Mouse (Mus musculus) liver, embryonic 14.5 days (tissue): ENCODE results near the gene Chchd4.

Source experiments
- CTCF ChIP-seq: IDR thresholded peaks from 2 replicates; pipeline ENCODE4 v1.5.1; 2016; ENCODE audit warnings: antibody characterized with exemption, low read depth, control low read depth
- EP300 ChIP-seq: IDR thresholded peaks from 2 replicates; pipeline ENCODE4 v1.6.1; 2016; ENCODE audit warnings: antibody characterized with exemption, low read depth

DNA sequence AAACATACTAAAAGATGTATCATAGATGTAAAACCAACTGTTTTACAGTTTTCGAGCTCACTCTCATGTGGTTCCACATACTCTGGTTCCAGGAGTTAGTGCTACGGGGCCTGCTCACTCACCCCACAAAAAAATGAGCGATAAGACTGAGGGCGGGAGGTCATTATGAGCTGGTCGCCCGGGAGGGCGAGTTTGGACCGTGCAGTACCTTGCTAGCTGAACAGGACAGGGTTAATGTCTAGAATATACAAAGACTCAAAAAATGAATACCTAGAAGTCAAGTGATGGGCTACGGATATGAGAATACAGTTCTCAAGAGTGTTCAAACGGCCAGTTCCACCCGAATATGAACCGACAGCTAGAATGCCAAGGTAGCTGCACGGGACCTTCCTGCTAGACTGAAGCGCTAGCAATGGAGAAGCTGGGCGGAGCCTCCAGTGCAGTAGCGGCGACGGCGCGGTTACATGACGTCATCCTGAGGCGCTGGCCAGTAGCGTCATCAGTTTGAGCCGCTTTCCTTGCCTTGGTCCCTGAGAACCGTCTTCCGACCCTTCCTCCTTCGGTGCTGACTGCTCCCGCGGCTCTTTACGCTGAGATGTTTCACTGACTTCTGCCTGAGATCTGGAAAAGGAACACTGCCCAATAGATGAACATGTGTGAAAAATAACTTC is 32.7 kb downstream of the Chchd4 start:
- TF ChIP-seq CTCF (no peak), EP300 (no peak)
